Mouse (Mus musculus): ENCODE measurements around the gene Ociad2. TPM values are rescaled to one million over a fixed set of nuclear protein-coding genes. Genes with fewer than 3 reads are reported as not detected.

The Ociad2 gene
- polyA plus RNA-seq, 1 experiment from 2014 or later, result 8.7 TPM

DNA sequence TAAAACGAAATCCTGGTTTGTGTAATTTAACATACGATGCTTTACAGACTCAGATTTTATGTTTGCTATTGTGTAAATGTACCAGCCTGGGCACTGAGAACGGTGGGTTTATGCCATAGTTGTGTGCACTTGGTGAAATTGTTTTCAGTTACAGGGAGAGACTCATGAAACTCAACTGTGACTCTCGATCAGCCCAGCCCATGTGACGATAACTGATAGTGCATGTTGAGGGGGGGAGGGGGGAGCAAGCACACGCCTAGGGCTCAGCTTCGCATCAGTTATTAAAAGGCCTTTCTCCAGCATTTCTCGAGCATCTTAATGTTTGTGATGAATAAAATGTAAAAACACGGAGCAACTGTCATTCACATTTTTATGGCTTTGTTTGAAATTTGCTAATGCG lies 27.2 kb downstream of the Ociad2 start:
- H3K9me3 ChIP-seq, result no peaks in the 10 kb centered on the region
- no peak overlapping the region for H3K4me3 ChIP-seq
- H3K4me1 ChIP-seq, result no peaks in the 10 kb centered on the region
- no peak overlapping the region for H3K27ac ChIP-seq
- no peak for DNase-seq (ENCODE audit: extremely low spot score, low spot score)
- H3K36me3 ChIP-seq (replicated peaks), result peaks cover 92% of the 10 kb centered on the region
- WGBS, result 94% methylated on average over 10 of the region's 10 CpGs
- no peaks in the 10 kb centered on the region for H3K27me3 ChIP-seq (ENCODE audit: poor library complexity, severe bottlenecking)

DNA sequence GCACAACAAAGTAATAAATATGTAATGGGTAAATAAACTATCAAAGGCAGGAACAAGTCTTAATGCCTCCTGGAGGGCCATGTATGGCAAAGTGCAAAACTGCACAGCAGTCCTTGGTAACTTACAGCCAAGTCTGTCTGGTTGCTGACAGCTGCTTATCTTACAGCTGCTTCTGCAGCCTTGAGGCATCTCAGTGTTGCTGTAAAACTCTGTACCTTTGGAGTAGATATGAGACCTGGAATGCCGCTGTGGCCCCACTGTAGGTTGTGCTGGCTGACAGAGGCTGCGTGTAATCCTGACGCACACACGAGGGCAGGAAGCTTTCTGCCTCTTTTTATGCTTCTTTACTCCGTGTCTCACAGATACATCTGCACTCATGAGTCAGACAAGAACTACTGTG lies 29.4 kb downstream of the Ociad2 start:
- peaks cover 99% of the 10 kb centered on the region for H3K36me3 ChIP-seq (replicated peaks)

DNA sequence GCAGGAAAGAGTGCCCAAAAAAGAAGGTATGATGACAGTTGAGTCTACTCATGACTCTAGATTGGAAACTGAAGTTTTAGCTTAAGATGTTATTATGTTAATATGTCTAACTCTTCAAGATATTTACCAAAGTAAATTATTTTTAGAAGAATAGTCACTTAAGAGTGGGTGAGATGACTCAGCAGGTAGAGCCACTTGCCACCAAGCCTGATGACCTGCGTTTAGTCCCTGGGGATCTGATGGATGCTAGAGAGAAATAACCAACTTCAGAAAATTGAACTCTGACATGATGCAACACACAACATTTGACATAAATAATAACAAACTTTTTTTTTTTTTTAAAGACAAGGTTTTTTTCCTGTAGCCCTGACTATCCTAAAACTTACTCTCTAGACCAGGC lies 30.4 kb downstream of the Ociad2 start:
- DNase-seq (ENCODE audit: extremely low spot score, low spot score), result no peak
- 93% methylated on average over 1 of the region's 1 CpGs for WGBS
- Histone ChIP-seq H3K4me1 (no peaks in the 10 kb centered on the region), H3K4me3 (no peak overlapping the region), H3K27me3 (ENCODE audit: poor library complexity, severe bottlenecking) (no peaks in the 10 kb centered on the region), H3K9me3 (no peaks in the 10 kb centered on the region), H3K27ac (no peak overlapping the region), H3K36me3 (replicated peaks) (peaks cover 99% of the 10 kb centered on the region)

More for the DNA sequence above, 29.4 kb downstream of the Ociad2 start:
- 94% methylated on average over 5 of the region's 5 CpGs for WGBS
- no peaks in the 10 kb centered on the region for H3K4me1 ChIP-seq
- H3K27ac ChIP-seq, result no peak overlapping the region
- H3K27me3 ChIP-seq (ENCODE audit: poor library complexity, severe bottlenecking), result no peaks in the 10 kb centered on the region
- H3K4me3 ChIP-seq, result no peak overlapping the region
- no peak for DNase-seq (ENCODE audit: extremely low spot score, low spot score)
- H3K9me3 ChIP-seq, result no peaks in the 10 kb centered on the region

DNA sequence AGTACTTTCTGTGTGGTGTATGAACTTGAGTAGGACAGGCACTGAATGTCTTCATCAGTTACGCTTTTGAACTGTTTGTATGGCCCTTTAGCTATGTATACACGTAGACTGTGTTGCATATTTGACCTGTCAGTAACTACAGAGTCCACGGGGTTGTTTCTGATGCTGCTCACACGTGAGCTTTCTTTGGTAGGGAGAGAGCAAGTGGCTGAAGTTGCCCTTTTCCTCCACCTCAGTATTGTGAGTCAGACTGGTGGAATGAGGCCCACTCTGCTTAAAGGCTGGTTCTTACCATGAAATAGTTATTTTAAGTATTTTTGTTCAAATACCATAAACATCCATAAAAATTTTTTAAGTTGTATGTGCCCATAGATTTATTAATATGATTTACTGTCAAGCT lies 31.3 kb downstream of the Ociad2 start:
- H3K9me3 ChIP-seq, result no peaks in the 10 kb centered on the region
- no peaks in the 10 kb centered on the region for H3K27me3 ChIP-seq (ENCODE audit: poor library complexity, severe bottlenecking)
- 85% methylated on average over 4 of the region's 4 CpGs for WGBS
- H3K4me1 ChIP-seq, result no peaks in the 10 kb centered on the region
- no peak for DNase-seq (ENCODE audit: extremely low spot score, low spot score)
- H3K27ac ChIP-seq, result no peak overlapping the region
- H3K4me3 ChIP-seq, result no peak overlapping the region
- peaks cover 99% of the 10 kb centered on the region for H3K36me3 ChIP-seq (replicated peaks)

DNA sequence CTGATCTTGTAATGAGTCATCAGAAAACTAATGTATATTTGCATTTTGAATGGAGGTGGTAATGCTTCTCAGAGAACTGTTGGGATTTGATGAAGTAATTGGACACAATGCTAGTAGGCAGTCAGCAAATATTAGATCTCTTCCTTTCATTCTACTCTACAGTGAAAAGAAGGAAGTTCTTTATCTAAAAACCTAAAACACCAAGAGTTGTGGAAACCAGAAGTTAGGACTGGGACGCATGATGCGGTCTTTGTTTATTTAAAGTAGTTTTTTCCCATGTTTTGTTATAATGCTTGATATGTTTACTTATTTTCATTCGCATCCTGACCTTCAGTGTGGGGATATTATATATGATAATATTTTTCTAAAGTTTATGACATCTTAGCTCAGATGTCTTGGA lies 33.5 kb downstream of the Ociad2 start:
- H3K4me3 ChIP-seq, result no peak overlapping the region
- H3K9me3 ChIP-seq, result no peaks in the 10 kb centered on the region
- DNase-seq (ENCODE audit: extremely low spot score, low spot score), result no peak
- H3K36me3 ChIP-seq (replicated peaks), result peaks cover 99% of the 10 kb centered on the region
- no peak overlapping the region for H3K27ac ChIP-seq
- no peaks in the 10 kb centered on the region for H3K27me3 ChIP-seq (ENCODE audit: poor library complexity, severe bottlenecking)
- no peaks in the 10 kb centered on the region for H3K4me1 ChIP-seq
- WGBS, result 97% methylated on average over 3 of the region's 3 CpGs

DNA sequence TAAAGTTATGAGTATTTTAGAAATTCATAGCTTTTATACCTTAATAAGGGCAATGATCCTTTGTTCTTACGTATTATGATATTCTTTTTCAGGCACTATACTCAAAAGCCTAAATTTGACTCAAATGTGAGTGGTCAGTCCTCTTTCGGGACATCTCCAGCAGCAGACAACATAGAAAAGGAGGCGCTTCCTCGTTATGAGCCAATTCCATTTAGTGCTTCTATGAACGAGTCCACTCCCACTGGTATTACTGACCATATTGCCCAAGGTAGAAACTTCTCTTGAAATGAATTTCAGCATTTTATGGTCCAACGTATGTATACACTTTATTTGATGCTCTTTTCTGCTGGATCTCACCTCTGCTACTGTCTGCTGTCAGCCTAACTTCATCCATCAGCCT lies 34.3 kb downstream of the Ociad2 start:
- H3K36me3 ChIP-seq (replicated peaks), result peaks cover 100% of the 10 kb centered on the region

DNA sequence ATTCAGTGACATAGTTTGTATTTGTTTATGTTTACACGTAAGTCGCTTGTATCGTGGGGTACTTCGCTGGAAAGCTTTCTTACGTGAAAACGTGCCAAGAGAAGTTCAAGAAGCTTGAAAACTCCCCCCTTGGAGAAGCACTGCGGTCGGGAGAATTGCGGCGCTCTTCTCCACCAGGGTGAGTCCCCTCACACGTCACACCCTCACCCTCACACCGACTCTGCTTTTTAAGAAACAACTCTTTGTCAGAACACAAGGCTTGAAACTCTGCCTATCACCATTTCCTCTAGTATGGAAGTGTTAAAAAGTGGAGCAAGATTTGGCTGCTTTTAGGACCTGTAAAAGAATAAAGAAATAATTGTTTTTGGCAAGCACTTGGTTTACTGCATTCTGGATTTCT lies 36.3 kb downstream of the Ociad2 start:
- WGBS, result 90% methylated on average over 12 of the region's 12 CpGs
- Histone ChIP-seq H3K9me3 (no peaks in the 10 kb centered on the region), H3K4me1 (no peaks in the 10 kb centered on the region), H3K4me3 (no peak overlapping the region), H3K27me3 (ENCODE audit: poor library complexity, severe bottlenecking) (no peaks in the 10 kb centered on the region), H3K36me3 (replicated peaks) (peaks cover 99% of the 10 kb centered on the region), H3K27ac (no peak overlapping the region)
- DNase-seq (ENCODE audit: extremely low spot score, low spot score), result no peak

More for the DNA sequence above, 34.3 kb downstream of the Ociad2 start:
- H3K4me3 ChIP-seq, result no peak overlapping the region
- H3K4me1 ChIP-seq, result no peaks in the 10 kb centered on the region
- H3K27ac ChIP-seq, result no peak overlapping the region
- no peaks in the 10 kb centered on the region for H3K9me3 ChIP-seq
- no peaks in the 10 kb centered on the region for H3K27me3 ChIP-seq (ENCODE audit: poor library complexity, severe bottlenecking)
- WGBS, result 93% methylated on average over 6 of the region's 6 CpGs
- DNase-seq (ENCODE audit: extremely low spot score, low spot score), result no peak

DNA sequence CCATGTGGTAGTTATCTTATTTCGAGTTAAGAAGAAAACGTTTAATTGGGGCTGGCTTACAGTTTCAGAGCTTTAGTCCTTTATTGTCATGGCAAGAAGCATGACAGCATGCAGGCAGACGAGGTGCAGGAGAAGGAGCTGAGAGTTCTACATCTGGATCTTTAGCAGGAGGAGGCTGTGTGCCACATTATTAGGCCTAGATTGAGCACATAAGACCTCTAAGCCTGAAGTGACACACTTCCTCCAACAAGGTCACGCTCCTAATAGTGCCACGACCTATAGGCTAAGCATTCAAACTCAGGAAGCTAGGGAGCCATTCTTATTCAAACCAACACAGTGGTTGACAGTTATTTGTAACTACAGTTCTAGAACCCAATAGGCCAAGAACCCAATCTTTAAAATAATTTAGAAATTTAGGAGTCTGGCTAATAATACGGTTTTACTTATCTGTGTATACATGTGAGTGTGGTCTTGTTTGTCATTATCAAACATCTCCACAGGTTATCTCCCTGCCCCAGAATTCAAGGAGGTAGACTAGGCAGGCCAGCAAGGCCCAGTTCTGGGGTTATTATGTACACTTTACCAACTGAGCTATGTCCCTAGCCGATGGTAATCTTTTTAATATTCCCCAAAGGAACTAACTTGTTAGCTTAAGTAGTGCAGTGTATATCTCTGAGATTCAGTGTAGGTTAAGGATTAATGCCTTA lies 39.1 kb downstream of the Ociad2 start:
- H3K9me3 ChIP-seq, result no peaks in the 10 kb centered on the region
- 92% methylated on average over 7 of the region's 7 CpGs for WGBS
- DNase-seq (ENCODE audit: extremely low spot score, low spot score), result no peak
- H3K4me1 ChIP-seq, result no peaks in the 10 kb centered on the region
- H3K36me3 ChIP-seq (replicated peaks), result peaks cover 96% of the 10 kb centered on the region
- no peak overlapping the region for H3K27ac ChIP-seq
- no peaks in the 10 kb centered on the region for H3K27me3 ChIP-seq (ENCODE audit: poor library complexity, severe bottlenecking)
- H3K4me3 ChIP-seq, result no peak overlapping the region

DNA sequence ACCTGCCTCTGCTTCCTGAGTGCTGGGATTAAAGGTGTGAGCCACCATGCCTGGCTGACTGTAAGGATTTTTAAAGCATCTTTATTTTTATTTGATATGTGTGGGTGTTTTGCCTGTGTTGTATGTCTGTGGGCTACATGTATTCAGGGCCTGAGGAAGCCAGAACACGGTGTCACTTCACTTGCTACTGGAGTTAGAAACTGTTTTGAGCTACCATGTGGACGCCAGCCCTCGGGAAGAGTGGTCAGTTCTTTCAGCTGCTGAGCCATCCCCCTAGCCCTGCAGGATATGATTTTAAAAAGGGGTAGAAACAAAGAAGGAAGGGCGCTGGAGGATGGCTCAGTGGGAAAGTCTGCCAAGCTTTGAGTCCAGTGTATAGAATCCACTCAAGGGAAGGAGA lies 44.9 kb downstream of the Ociad2 start:
- no peak overlapping the region for H3K27ac ChIP-seq
- H3K4me3 ChIP-seq, result no peak overlapping the region
- H3K36me3 ChIP-seq (replicated peaks), result peaks cover 62% of the 10 kb centered on the region
- H3K27me3 ChIP-seq (ENCODE audit: poor library complexity, severe bottlenecking), result no peaks in the 10 kb centered on the region
- peaks cover 28% of the 10 kb centered on the region for H3K4me1 ChIP-seq
- no peak for DNase-seq (ENCODE audit: extremely low spot score, low spot score)
- no peaks in the 10 kb centered on the region for H3K9me3 ChIP-seq
- 84% methylated on average over 4 of the region's 4 CpGs for WGBS

DNA sequence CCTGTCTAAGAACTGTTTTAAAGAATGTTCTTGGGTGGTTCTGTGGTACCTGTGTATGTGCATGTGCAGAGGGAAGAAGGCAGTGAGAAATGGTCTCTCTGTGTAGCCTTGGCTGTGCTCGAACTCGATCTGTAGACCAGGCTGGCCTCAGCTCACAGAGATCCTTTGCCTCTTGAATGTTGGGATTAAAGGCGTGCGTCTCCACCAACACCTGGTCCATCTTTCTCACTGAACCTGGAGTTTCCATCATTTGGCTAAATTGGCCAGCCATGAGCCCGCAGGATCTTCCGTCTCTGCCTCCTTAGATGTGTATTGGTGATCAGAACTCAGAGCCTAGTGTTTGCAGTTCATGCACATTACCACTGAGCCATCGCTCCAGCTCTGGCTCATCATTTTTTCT lies 45.8 kb downstream of the Ociad2 start:
- Histone ChIP-seq H3K36me3 (replicated peaks) (peaks cover 53% of the 10 kb centered on the region), H3K27ac (no peak overlapping the region)

DNA sequence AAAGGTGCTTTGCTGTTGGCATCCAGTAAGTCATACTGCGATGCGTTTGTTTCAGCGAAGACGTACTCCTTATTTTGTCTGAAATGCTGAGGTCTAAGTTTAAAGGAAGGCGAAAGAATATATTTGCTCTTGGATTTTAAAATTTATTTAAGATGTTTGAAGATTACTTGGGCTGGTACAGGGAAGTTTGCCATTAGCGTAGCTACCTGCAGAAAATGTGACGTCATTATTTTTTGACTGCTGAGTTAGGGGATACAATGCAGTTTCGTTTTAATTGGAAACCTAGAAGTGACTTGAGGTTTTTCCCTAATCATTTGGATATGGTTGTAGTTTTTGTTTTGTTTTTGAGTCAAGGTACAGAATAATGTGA lies 47.4 kb downstream of the Ociad2 start:
- DNase-seq (ENCODE audit: extremely low spot score, low spot score), result no peak
- Histone ChIP-seq H3K27me3 (ENCODE audit: poor library complexity, severe bottlenecking) (no peaks in the 10 kb centered on the region), H3K27ac (peak overlapping the region; percentile 97), H3K9me3 (no peaks in the 10 kb centered on the region), H3K4me1 (peaks cover 28% of the 10 kb centered on the region), H3K4me3 (peak overlapping the region; percentile 81), H3K36me3 (replicated peaks) (peaks cover 41% of the 10 kb centered on the region)
- 17% methylated on average over 8 of the region's 8 CpGs for WGBS

More for the DNA sequence above, 45.8 kb downstream of the Ociad2 start:
- no peaks in the 10 kb centered on the region for H3K9me3 ChIP-seq
- no peaks in the 10 kb centered on the region for H3K27me3 ChIP-seq (ENCODE audit: poor library complexity, severe bottlenecking)
- DNase-seq (ENCODE audit: extremely low spot score, low spot score), result no peak
- no peak overlapping the region for H3K4me3 ChIP-seq
- peaks cover 28% of the 10 kb centered on the region for H3K4me1 ChIP-seq
- WGBS, result 96% methylated on average over 7 of the region's 7 CpGs

DNA sequence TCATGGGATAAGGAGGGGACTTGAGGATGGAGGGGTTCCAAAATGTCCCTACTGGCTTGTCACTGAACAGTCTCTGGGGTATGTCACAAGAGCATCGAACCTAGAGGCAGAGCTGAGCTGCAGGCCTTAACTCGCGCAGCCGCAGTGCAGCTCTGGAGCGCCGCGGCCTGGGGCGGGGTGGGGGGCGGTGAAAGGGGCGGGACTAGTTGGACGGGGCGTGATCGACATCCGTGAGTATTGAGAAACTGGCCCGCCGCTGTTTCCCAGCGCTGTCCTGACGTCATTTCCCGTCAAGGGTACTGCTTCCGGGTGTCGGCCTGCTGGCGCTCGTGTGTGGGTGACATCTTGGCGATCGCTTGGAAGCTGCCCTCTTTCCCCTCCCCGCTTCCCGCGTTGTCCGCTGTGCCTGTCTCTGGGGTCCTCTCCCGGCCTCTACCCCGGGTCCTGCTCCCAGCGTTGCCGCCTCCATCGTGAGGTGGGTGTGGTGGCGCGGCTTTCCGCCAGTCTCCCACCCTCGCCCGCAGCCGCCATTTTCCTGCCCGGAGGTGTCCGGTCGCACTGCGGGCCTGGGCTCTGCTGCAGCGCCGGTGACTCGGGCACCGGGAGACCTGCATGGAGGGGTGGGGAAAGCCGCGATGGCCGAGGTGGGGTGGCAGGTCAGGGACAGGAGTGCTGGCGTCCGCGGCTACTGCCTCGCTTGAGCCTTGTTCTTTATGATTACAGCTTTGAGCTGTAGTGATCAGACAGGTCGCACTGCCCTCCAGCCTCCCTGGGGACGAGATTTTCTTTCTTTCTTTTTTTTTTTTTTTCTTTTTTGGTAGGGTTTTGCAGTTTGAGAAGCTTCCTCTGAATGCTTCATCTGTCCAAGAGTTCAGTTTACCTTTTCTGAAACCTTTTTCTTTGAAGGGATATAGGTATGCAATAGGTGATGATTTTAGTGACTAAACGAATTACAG lies 48.0 kb downstream of the Ociad2 start, which contains the start of gene Ociad1:
Ociad1 (plus strand) TSS at position 283 of the 956 bp plus-strand sequence.
- under 1% methylated on average over 58 of the region's 58 CpGs for WGBS
- peaks cover 28% of the 10 kb centered on the region for H3K4me1 ChIP-seq

DNA sequence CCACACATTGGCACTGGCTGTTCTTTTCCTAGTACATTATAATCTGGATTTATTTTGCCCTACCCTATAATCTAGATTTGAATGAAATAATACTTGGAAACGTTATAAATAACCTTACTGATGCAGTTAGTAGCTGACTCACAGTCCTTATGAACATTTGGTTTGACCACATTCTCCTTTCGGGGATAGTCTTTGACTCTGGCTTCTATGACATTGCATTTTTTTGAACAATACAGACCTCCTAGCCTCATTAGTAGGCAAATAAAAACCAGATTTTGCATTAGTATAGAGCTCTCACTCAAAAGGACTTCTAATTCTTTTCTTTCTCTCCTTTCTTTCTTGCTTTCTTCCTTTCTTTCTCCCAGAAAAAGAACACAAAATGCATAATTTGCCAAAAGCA lies 50.9 kb downstream of the Ociad2 start:
- 64% methylated on average over 2 of the region's 2 CpGs for WGBS
- Histone ChIP-seq H3K36me3 (replicated peaks) (peaks cover 6% of the 10 kb centered on the region), H3K27me3 (ENCODE audit: poor library complexity, severe bottlenecking) (no peaks in the 10 kb centered on the region), H3K9me3 (no peaks in the 10 kb centered on the region), H3K27ac (no peak overlapping the region), H3K4me1 (peaks cover 20% of the 10 kb centered on the region), H3K4me3 (no peak overlapping the region)
- no peak for DNase-seq (ENCODE audit: extremely low spot score, low spot score)

More for the DNA sequence above, 48.0 kb downstream of the Ociad2 start, which contains the start of gene Ociad1:
- H3K27me3 ChIP-seq (ENCODE audit: poor library complexity, severe bottlenecking), result no peaks in the 10 kb centered on the region
- no peaks in the 10 kb centered on the region for H3K9me3 ChIP-seq
- H3K27ac ChIP-seq, result peak within 1 kb of the TSS; percentile 97
- H3K4me3 ChIP-seq, result peak within 1 kb of the TSS; percentile 81
- DNase-seq (ENCODE audit: extremely low spot score, low spot score), result peak; percentile 99
- peaks cover 35% of the 10 kb centered on the region for H3K36me3 ChIP-seq (replicated peaks)
